Mouse (Mus musculus): ENCODE measurements around the gene Golga7b.

DNA sequence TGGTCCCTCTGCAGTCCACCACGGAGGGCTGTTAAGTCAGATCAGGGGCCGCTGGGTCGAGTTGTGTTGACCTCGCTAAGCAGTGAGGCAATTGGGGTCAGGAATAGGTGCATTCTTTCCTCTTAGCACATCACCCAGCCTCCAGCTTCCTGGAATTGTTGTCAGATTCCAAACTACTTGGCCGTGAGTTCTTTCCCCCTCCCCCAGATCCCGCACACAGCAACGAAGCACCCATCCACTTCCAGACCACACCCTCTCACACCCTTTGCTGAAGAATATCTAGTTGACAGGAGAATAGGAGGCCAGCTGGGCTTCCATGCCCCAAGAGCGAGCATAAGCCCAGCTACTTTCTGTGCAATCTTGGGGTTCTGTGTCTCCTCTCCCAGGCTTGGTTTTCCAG is 35.4 kb upstream of the Golga7b start:
- TF ChIP-seq CTCF (IDR thresholded peaks at IDR 0.05; ENCODE audit: low read depth, low read length): no peak
- TF ChIP-seq GATA1 (IDR thresholded peaks at IDR 0.05; ENCODE audit: borderline replicate concordance, low read length): no peak
